In the genomic region with DNA sequence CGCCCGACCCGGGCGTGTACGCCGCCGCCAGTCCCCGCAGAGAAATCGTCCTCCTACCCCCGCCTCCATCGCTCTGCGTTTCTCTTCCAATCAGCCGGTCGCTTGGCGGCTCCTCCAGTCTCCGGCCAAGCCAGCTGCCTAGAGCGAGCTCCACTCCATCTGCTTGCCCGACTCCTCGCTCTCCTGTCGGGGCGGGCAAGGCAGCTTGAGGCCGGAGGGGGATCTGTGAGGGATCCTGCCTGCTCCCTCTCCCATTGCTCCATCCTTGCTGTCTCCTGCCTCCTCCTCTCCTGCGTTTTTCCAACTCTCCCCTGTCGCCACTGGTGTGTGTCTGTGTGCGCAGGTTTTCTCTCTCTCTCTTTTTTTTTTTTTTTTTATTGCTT, we compare ENCODE assay signal across 8 mouse cellular contexts. TPM values are rescaled to one million over a fixed set of nuclear protein-coding genes. Genes with fewer than 3 reads are reported as not detected.
DNase-seq lines count a peak whose midpoint lies in the region; ATAC-seq lines count a peak whose summit lies in the region.

A gene (minus strand): TSS at position 333 of the 383 bp plus-strand sequence.

- H3K36me3 ChIP-seq in hindbrain, embryonic 12.5 days = peaks cover 13% of the 10 kb centered on the region

- H3K9ac ChIP-seq in hindbrain, embryonic 12.5 days = peak within 1 kb of the TSS; percentile 100

- peak; percentile 80 for DNase-seq in T-cell, adult 2 months (ENCODE audit: low spot score)
- peak; percentile 95 for DNase-seq in cerebellum, postnatal 25 days
- peak; percentile 60 to 70 for DNase-seq in frontal cortex, postnatal 25 days (ENCODE audit: low spot score in 2 of 2)
- DNase-seq in layer of hippocampus, postnatal 25 days (ENCODE audit: extremely low spot score in 1 of 2, low spot score in 1 of 2) = peak; percentile 68 to 80
- peak; percentile 80 for DNase-seq in lung, postnatal 36 days
- DNase-seq in retina, embryonic 14.5 days (ENCODE audit: low spot score) = peak; percentile 84
- peak; percentile 75 for DNase-seq in thymus, postnatal 25 days

- no peaks in the 10 kb centered on the region for H3K9me3 ChIP-seq in hindbrain, embryonic 12.5 days (replicated peaks)

- no peaks in the 10 kb centered on the region for H3K27me3 ChIP-seq in hindbrain, embryonic 12.5 days

- ATAC-seq in hindbrain, embryonic 12.5 days (ENCODE audit: low FRiP score) = 0 out of 2 replicates have a peak, but pooled peaks have one; percentile 9

- WGBS in hindbrain, embryonic 12.5 days = under 1% methylated on average over 25 of the region's 25 CpGs

- H3K4me1 ChIP-seq in hindbrain, embryonic 12.5 days = peaks cover 22% of the 10 kb centered on the region

- peak within 1 kb of the TSS; percentile 88 for H3K4me2 ChIP-seq in hindbrain, embryonic 12.5 days (replicated peaks)

- peak within 1 kb of the TSS; percentile 100 for H3K27ac ChIP-seq in hindbrain, embryonic 12.5 days

- peak within 1 kb of the TSS; percentile 100 for H3K4me3 ChIP-seq in hindbrain, embryonic 12.5 days

RNA-seq across cellular contexts. Expression of the gene that starts here (rescaled TPM):
- 101 and 111 TPM in 2 replicates for polyA plus RNA-seq in hindbrain, embryonic 12.5 days (2016; fragmentation: Nextera tagmentation; extraction: Ambion mirVana)
- 100 to 1,000 TPM; 123 to 134 TPM for total RNA-seq in layer of hippocampus, postnatal 25 days (2021)

Comparison
In these comparisons a context has a peak if more than half of its experiments do, and no peak if none do; other contexts are left out.
1. Peak in every context shown above with its lines: DNase-seq, ATAC-seq, H3K4me3 ChIP-seq and H3K27ac ChIP-seq.